Comparison of ENCODE assay signal across 8 mouse cellular contexts in the genomic region with DNA sequence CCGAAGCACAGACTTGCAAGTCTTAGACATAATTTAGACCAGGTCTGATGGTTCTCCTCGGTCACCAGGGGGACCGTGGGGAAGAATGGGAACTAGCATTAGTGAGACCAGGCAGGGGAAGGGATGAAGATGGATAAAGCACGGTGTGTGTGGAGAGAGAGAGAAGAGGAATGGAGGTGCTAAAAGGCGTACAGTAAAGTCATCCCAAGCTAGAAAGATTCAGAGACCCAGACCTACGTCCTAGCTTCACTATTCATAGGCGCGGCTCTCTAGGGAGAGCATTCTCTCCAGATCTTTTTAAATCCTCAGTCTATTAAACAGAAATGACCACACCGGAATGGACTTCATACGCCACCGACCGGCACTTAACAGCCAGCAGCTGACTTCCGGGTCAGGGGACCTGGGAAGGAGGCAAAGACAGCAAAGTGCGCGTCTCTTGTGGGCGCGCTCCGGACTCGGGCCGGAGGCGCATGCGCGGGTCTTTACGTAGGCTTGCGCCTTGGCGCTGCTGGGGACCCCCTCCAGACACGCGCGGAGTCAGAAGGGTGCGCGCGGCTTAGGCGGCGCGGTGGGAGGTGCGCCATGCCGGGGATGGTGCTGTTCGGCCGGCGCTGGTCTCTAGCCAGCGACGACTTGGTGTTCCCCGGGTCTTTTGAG. TPM values are rescaled to one million over a fixed set of nuclear protein-coding genes. Genes with fewer than 3 reads are reported as not detected.
DNase-seq lines count a peak whose midpoint lies in the region; ATAC-seq and TF ChIP-seq lines count a peak whose summit lies in the region.

A gene (plus strand): TSS at position 485 of the 657 bp plus-strand sequence.

- ATAC-seq in hindbrain, postnatal 0 days: peak; percentile 96
- peak; percentile 78 for ATAC-seq in megakaryocyte, adult 5-6 weeks (ENCODE audit: poor library complexity, severe bottlenecking)

- no peaks in the 10 kb centered on the region for H3K9me3 ChIP-seq in hindbrain, postnatal 0 days (ENCODE audit: low read length)

- 2% methylated on average over 43 of the region's 43 CpGs for WGBS in hindbrain, postnatal 0 days

- peaks cover 4% of the 10 kb centered on the region; the same call in 1 of the 2 replicates for H3K4me1 ChIP-seq in hindbrain, postnatal 0 days (ENCODE audit: insufficient read depth, low read length)

- no peaks in the 10 kb centered on the region for H3K27me3 ChIP-seq in hindbrain, postnatal 0 days (ENCODE audit: insufficient read depth, low read length)

- H3K27ac ChIP-seq in gastrocnemius, adult 2 months: peak within 1 kb of the TSS; percentile 87
- H3K27ac ChIP-seq in hindbrain, postnatal 0 days: peak within 1 kb of the TSS; percentile 78
- peak within 1 kb of the TSS; percentile 90 for H3K27ac ChIP-seq in left cerebral cortex, adult 2 months

- peak within 1 kb of the TSS; percentile 66 for H3K9ac ChIP-seq in hindbrain, postnatal 0 days (replicated peaks; ENCODE audit: low read length)

- intact Hi-C loops in gastrocnemius, adult 2 months (cut with DNase I): no loop called here
- intact Hi-C loops in left cerebral cortex, adult 2 months (cut with DNase I): loop anchor here (1.0 kb wide), 1 partner anchor 64 kb away; a partner anchor contains a TSS

- DNase-seq in WW6 (ENCODE audit: low read depth, low spot score): peak; percentile 73
- DNase-seq in cerebellum, postnatal 4 days (ENCODE audit: low spot score in 2 of 2): peak; percentile 78 to 86
- peak; percentile 94 for DNase-seq in gastrocnemius, adult 2 months
- DNase-seq in hindbrain, postnatal 0 days (ENCODE audit: low spot score): peak; percentile 96
- DNase-seq in left cerebral cortex, adult 2 months (ENCODE audit: extremely low spot score in 1 of 2, low spot score in 2 of 2): peak; percentile 89 to 93
- DNase-seq in right cerebral cortex, adult 2 months (ENCODE audit: low spot score in 2 of 2): peak; percentile 90 to 92
- DNase-seq in urinary bladder, postnatal 14 days (ENCODE audit: low spot score): peak; percentile 86

- H3K36me3 ChIP-seq in hindbrain, postnatal 0 days (ENCODE audit: insufficient read depth, low read length): peaks cover 9% of the 10 kb centered on the region; the same call in 1 of the 2 replicates

- TF ChIP-seq CTCF in gastrocnemius, adult 2 months (IDR thresholded peaks at IDR 0.05): no peak
- TF ChIP-seq CTCF in hindbrain, postnatal 0 days (IDR thresholded peaks at IDR 0.05; ENCODE audit: low read depth): no peak
- TF ChIP-seq CTCF in left cerebral cortex, adult 2 months (IDR thresholded peaks at IDR 0.05): no peak; the same call in 1 of the 2 replicates

- H3K4me2 ChIP-seq in hindbrain, postnatal 0 days (ENCODE audit: low read depth, low read length): peak within 1 kb of the TSS; percentile 91

- peak within 1 kb of the TSS; percentile 97 for H3K4me3 ChIP-seq in gastrocnemius, adult 2 months
- peak within 1 kb of the TSS; percentile 70 for H3K4me3 ChIP-seq in hindbrain, postnatal 0 days (ENCODE audit: low read length)
- H3K4me3 ChIP-seq in left cerebral cortex, adult 2 months: peak within 1 kb of the TSS; percentile 54

RNA-seq across cellular contexts. Expression of the gene that starts here (rescaled TPM):
- total RNA-seq in gastrocnemius, adult 2 months (2021): 1 to 10 TPM; 8.0 to 10.0 TPM
- total RNA-seq in hindbrain, postnatal 0 days (2014; rRNA removed): 30.1 and 30.5 TPM in 2 replicates
- 19.3 and 20.3 TPM in 2 replicates for polyA plus RNA-seq in hindbrain, postnatal 0 days (2015; fragmentation: Nextera tagmentation; extraction: Ambion mirVana)
- 10 to 100 TPM; 32.5 to 36.1 TPM for total RNA-seq in left cerebral cortex, adult 2 months (2021)
- total RNA-seq in megakaryocyte, adult 5-6 weeks (2015): 16.0 and 16.1 TPM in 2 replicates
- total RNA-seq in megakaryocyte, adult 5-6 weeks (2017): 27.0 and 36.3 TPM in 2 replicates

Comparison
In these comparisons a context has a peak if more than half of its experiments do, and no peak if none do; other contexts are left out.
1. Peak in every context shown above with its lines: DNase-seq, ATAC-seq, H3K4me3 ChIP-seq and H3K27ac ChIP-seq.